Mouse (Mus musculus): ENCODE data around the gene Wdr70.

The Wdr70 gene

DNA sequence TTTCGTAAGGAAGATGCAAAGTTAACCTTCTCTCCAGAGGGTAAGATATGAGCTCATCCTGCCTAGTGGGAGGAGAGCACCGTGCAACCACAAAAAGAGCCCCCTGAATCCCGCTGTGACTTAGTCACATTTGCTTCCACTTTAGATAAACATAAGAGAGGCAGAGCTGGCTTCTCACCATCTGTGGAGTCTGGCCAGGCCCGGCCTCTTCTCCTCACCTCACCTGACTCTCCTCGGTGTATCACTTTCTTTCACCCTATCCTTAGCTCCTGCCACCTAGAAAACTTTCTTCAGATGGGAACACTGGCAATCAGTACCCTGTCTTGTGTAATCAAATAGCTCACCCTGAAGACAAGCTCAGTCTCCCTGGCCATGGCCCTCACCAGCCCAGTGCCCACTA is 240.2 kb downstream of the Wdr70 start:
- 76% methylated on average over 5 of the region's 5 CpGs for WGBS

GRCm38 (mm10) chr15:7857418-7857817 is 241.6 kb downstream of the Wdr70 start:
- WGBS: 48% methylated on average over 13 of the region's 13 CpGs

DNA sequence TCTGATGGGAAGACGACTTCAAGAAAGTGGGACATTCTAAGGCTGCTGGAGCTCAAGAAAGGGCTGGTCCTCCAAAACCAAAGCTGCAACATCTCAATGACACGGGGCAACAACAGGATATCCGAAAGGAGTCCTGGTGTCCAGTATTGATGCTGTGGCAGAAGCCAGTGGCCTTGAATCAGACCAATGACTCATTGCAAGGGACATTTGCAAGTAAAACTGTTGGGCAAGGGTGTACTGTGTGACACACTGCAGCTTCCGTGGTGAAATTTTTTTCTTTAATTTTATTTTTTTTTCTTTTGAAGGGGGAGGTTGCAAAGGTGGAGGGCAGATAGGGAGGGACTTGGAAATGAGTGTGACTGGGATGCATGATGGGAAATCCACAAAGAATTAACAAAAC is 256.6 kb downstream of the Wdr70 start:
- 88% methylated on average over 4 of the region's 4 CpGs for whole genome bisulfite sequencing

- 86% methylated on average over 1 of the region's 1 CpGs for WGBS
Measured at GRCm38 (mm10) chr15:7841664-7842063, 257.3 kb downstream of the Wdr70 start.

DNA sequence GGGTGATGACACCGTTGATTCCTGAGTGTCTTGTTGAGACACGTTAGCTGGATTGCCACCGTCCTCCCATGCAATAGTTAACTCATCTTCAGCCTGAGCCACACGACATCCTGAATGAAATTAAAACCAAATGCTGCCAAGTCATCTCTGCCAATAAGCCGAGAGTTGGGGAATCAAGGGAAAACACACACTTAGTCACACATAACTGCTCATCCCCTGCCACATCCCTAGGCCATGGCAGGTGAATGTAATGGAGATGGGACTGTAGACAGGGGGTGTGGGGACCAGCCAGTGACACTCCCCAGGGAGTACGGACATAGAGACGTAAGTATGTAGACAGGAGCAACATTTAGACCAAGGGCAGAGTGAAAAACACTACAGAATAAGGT is 260.1 kb downstream of the Wdr70 start:
- 51% methylated on average over 7 of the region's 7 CpGs for WGBS

DNA sequence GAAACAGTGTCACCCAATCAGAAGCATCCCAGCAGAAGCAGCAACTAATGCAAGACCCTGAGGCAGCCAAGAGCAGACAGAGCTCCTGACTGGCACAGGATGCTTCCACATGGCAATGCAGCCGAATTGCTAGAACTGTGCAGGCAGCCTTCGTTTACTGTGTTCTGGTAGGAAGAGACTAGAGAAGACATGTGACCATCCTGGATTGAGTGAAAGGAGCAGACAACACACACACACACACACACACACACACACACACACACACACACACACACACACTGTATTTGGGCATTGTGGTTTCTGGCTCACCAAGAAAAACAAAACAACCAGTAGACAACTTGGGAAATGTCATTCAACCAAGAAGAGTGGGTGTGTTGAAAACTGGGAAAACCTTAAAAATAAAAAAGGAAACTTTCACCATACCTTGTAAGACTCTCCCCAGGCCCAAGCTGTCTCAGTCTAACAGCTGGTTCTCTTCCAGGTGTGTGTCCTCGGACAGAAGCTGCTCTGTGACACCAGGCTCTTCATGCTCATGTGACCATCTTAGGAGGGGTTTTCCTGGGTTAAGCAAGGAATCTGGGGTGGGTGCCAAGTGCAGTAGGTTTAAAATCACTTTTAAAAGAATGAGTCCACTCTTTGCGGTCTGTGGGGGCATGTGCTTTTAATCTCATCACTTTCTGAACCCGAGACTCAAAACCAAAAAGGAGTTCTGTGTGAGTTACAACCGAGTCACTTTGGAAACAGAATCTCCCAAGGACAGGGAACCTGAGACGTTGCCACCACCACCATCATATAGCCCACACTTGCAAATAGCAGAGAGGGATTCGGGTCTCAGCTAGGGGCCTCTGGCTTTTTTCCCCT is 260.7 kb downstream of the Wdr70 start:
- WGBS: 59% methylated on average over 8 of the region's 8 CpGs

DNA sequence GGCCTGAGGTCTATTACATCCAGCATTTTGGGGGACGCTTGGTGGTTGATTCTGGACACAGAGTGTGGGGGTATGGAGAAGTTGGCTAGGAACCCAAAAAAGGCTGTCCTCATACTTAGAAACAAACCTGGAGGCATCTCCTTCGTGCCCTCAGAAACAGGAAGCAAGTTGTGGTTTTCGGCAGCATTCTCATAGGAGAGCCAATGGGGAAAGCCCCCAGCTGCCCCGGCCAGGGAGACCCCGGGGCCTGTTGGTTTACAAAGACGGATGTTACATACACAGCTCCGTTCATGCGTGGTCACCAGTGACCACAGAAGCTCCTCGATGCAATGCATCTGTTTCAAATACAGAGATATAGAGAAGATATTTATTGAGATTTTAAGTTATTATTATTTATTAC is 263.6 kb downstream of the Wdr70 start:
- WGBS: 87% methylated on average over 9 of the region's 9 CpGs

DNA sequence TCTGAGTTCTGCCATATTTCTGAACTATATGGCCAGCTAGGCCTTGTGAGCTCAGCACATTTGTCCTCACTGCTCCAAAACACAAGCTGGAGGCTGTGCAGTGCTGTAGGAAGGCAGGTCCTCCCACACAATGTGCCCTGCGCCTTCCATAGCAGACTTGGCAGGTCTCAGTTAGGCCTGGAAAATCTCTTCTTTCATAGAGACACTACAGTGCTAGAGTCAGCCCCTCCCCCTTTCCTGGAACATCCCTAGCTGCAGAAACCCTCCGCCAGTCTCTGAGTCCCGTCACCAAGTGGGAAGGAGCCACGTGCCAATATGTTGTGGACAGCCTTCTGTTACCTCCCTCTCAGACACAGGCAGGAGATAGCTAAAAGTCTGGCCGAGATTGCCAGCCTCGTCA is 273.5 kb downstream of the Wdr70 start:
- 55% methylated on average over 6 of the region's 6 CpGs for WGBS

DNA sequence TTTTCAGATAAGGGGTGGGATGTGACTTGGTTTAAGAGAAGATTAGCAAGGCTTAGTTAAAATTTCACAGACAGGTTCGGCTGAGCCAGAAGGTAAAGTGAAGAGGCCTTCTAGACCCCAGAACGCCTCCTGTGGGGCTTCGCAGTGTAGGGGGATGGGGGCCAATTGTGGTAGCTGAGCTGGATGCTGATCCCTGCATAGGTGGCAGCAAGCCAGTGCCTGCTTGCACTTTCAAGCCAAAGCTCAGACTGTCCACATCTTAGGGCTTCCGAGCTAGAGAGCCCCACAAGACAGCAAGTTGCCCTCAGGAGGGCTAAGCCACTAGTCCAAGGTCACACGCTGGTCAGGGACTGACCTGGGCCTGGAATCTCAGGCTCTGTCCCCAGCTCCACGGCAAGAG is 275.1 kb downstream of the Wdr70 start:
- WGBS: 78% methylated on average over 6 of the region's 6 CpGs
